Mouse (Mus musculus): ENCODE results near the gene Acoxl.

GRCm38 (mm10) chr2:128086996-128087526 lies 248.4 kb downstream of the Acoxl start:
- no peak for TF ChIP-seq CTCF (IDR thresholded peaks at IDR 0.05; ENCODE audit: low read depth, low read length)
- TF ChIP-seq GATA2 (IDR thresholded peaks at IDR 0.05; ENCODE audit: borderline replicate concordance, low read depth, low read length) = no peak
- no peak for TF ChIP-seq GATA1 (IDR thresholded peaks at IDR 0.05; ENCODE audit: borderline replicate concordance, low read length)
